Mouse (Mus musculus) CH12.LX (cell line): ENCODE data around the gene Mapkapk5. TPM values are rescaled to one million over a fixed set of nuclear protein-coding genes. Genes with fewer than 3 reads are reported as not detected.

Experiments
- DNase-seq: peaks from one replicate; pipeline ENCODE4 v3.0.0-alpha.2; 2013; ENCODE audit errors: extremely low read depth
- H3K27ac ChIP-seq: 2 replicates; pipeline ENCODE4 v1.5.1; 2012; ENCODE audit warnings: low read depth, mild to moderate bottlenecking, control low read depth, moderate library complexity; ENCODE audit not compliant: insufficient read depth
- H3K27me3 ChIP-seq: replicated peaks from 2 replicates; pipeline ENCODE3; 2012; ENCODE audit warnings: inconsistent platforms
- H3K36me3 ChIP-seq, 2 experiments: replicated peaks in 1 of 2; 2 replicates each; pipeline versions ENCODE3 to v1.6.1; 2012; ENCODE audit warnings: inconsistent platforms in 1 of 2, low read length in 1 of 2, mild to moderate bottlenecking in 1 of 2, mixed read lengths in 1 of 2, moderate library complexity in 1 of 2; ENCODE audit not compliant: control insufficient read depth in 1 of 2, insufficient read depth in 1 of 2
- H3K4me1 ChIP-seq, 2 experiments: 2 replicates each; pipeline ENCODE4 v1.6.1; 2012; ENCODE audit warnings: inconsistent platforms in 1 of 2, moderate library complexity in 1 of 2; ENCODE audit not compliant: insufficient read depth in 2 of 2, control insufficient read depth in 1 of 2
- H3K4me2 ChIP-seq: 2 replicates; pipeline ENCODE4 v1.6.1; 2012; ENCODE audit warnings: low read depth, mild to moderate bottlenecking, control low read depth; ENCODE audit not compliant: poor library complexity, insufficient read depth, severe bottlenecking
- H3K4me3 ChIP-seq, 3 experiments: fragments of 150-350 bp in 1 of 3; sonication (generic) in 1 of 3; replicated peaks in 1 of 3; 2 replicates each; pipeline versions ENCODE3 to v1.5.1; 2011 to 2012; ENCODE audit warnings: low read depth in 2 of 3, low read length in 2 of 3, mild to moderate bottlenecking in 2 of 3, moderate library complexity in 2 of 3, control low read depth in 1 of 3, improper control_type of control experiment in 1 of 3, inconsistent platforms in 1 of 3, mixed read lengths in 1 of 3; ENCODE audit not compliant: poor library complexity in 1 of 3
- H3K79me2 ChIP-seq: replicated peaks from 2 replicates; pipeline ENCODE4 v1.6.1; 2012; ENCODE audit warnings: mild to moderate bottlenecking, moderate library complexity; ENCODE audit not compliant: control insufficient read depth, poor library complexity, insufficient read depth, severe bottlenecking; ENCODE audit errors: extremely low read depth
- H3K9ac ChIP-seq: 2 replicates; pipeline ENCODE4 v1.6.1; 2012; ENCODE audit warnings: low read depth, mild to moderate bottlenecking, control low read depth, moderate library complexity; ENCODE audit not compliant: insufficient read depth
- H3K9me3 ChIP-seq: replicated peaks from 2 replicates; pipeline ENCODE3; 2012; ENCODE audit warnings: low read length, inconsistent platforms, mixed read lengths
- CHD2 ChIP-seq: IDR thresholded peaks from 2 replicates; pipeline ENCODE4 v1.6.1; 2011; ENCODE audit warnings: low read length, improper control_type of control experiment
- CTCF ChIP-seq, 2 experiments: IDR thresholded peaks in 1 of 2; conservative IDR thresholded peaks in 1 of 2; 2 replicates each; pipeline ENCODE4 v1.5.1; 2011 to 2012; ENCODE audit warnings: low read depth in 2 of 2, low read length in 2 of 2, improper control_type of control experiment in 1 of 2, inconsistent platforms in 1 of 2, mild to moderate bottlenecking in 1 of 2, moderate library complexity in 1 of 2
- E2F4 ChIP-seq: IDR thresholded peaks from 2 replicates; pipeline ENCODE4 v1.6.1; 2011; ENCODE audit warnings: low read depth, low read length, improper control_type of control experiment; ENCODE audit not compliant: insufficient replicate concordance
- ELF1 ChIP-seq: IDR thresholded peaks from 2 replicates; pipeline ENCODE4 v1.6.1; 2014; ENCODE audit warnings: low read depth, mild to moderate bottlenecking, inconsistent platforms, low read length, improper control_type of control experiment
- EP300 ChIP-seq: IDR thresholded peaks from 2 replicates; pipeline ENCODE4 v1.6.1; 2011; ENCODE audit warnings: low read length, improper control_type of control experiment
- ETS1 ChIP-seq: conservative IDR thresholded peaks from 2 replicates; pipeline ENCODE4 v1.6.1; 2012; ENCODE audit warnings: low read depth, mild to moderate bottlenecking, inconsistent platforms, low read length, improper control_type of control experiment, moderate library complexity
- GABPA ChIP-seq: IDR thresholded peaks from 2 replicates; pipeline ENCODE4 v1.6.1; 2012; ENCODE audit warnings: low read depth, low read length, improper control_type of control experiment, inconsistent platforms; ENCODE audit not compliant: insufficient replicate concordance
- IRF4 ChIP-seq: IDR thresholded peaks from 2 replicates; pipeline ENCODE4 v1.6.1; 2014; ENCODE audit warnings: low read depth, mild to moderate bottlenecking, inconsistent platforms, low read length, improper control_type of control experiment
- KAT2A ChIP-seq: IDR thresholded peaks from 2 replicates; pipeline ENCODE4 v1.6.1; 2012; ENCODE audit warnings: low read length, improper control_type of control experiment, inconsistent platforms; ENCODE audit not compliant: insufficient replicate concordance
- MAFK ChIP-seq: IDR thresholded peaks from 2 replicates; pipeline ENCODE4 v1.6.1; 2011; ENCODE audit warnings: low read length, improper control_type of control experiment; ENCODE audit not compliant: insufficient replicate concordance
- MAZ ChIP-seq: IDR thresholded peaks from 2 replicates; pipeline ENCODE4 v1.6.1; 2012; ENCODE audit warnings: low read depth, mild to moderate bottlenecking, inconsistent platforms, low read length, improper control_type of control experiment, moderate library complexity
- NELFE ChIP-seq: IDR thresholded peaks from 2 replicates; pipeline ENCODE4 v1.6.1; 2011; ENCODE audit warnings: low read depth, low read length, improper control_type of control experiment
- NRF1 ChIP-seq: IDR thresholded peaks from 2 replicates; pipeline ENCODE4 v1.6.1; 2014; ENCODE audit warnings: low read depth, mild to moderate bottlenecking, inconsistent platforms, low read length, improper control_type of control experiment, moderate library complexity
- PAX5 ChIP-seq: IDR thresholded peaks from 2 replicates; pipeline ENCODE4 v1.6.1; 2012; ENCODE audit warnings: low read length, inconsistent platforms, mixed read lengths
- POLR2A ChIP-seq: IDR thresholded peaks from 2 replicates; pipeline ENCODE4 v1.6.1; 2011; ENCODE audit warnings: low read depth, mild to moderate bottlenecking, improper control_type of control experiment, low read length
- POLR2AphosphoS2 ChIP-seq: IDR thresholded peaks from 2 replicates; pipeline ENCODE4 v1.6.1; 2011; ENCODE audit warnings: low read depth, low read length, improper control_type of control experiment
- RAD21 ChIP-seq: IDR thresholded peaks from 2 replicates; pipeline ENCODE4 v1.6.1; 2011; ENCODE audit warnings: low read depth, mild to moderate bottlenecking, low read length, improper control_type of control experiment, moderate library complexity
- SIN3A ChIP-seq: IDR thresholded peaks from 2 replicates; pipeline ENCODE4 v1.6.1; 2012; ENCODE audit warnings: low read length, improper control_type of control experiment, inconsistent platforms
- SMC3 ChIP-seq: IDR thresholded peaks from 2 replicates; pipeline ENCODE4 v1.6.1; 2011; ENCODE audit warnings: low read depth, low read length, improper control_type of control experiment
- TBP ChIP-seq: conservative IDR thresholded peaks from 2 replicates; pipeline ENCODE4 v1.6.1; 2011; ENCODE audit warnings: low read depth, low read length, improper control_type of control experiment
- TCF12 ChIP-seq: IDR thresholded peaks from 2 replicates; pipeline ENCODE4 v1.6.1; 2014; ENCODE audit warnings: low read depth, mild to moderate bottlenecking, inconsistent platforms, low read length, improper control_type of control experiment
- USF1 ChIP-seq: IDR thresholded peaks from 2 replicates; pipeline ENCODE4 v1.6.1; 2014; ENCODE audit warnings: low read depth, mild to moderate bottlenecking, inconsistent platforms, low read length, improper control_type of control experiment
- USF2 ChIP-seq: conservative IDR thresholded peaks from 2 replicates; pipeline ENCODE4 v1.6.1; 2011; ENCODE audit warnings: low read depth, low read length, improper control_type of control experiment
- ZC3H11A ChIP-seq: IDR thresholded peaks from 2 replicates; pipeline ENCODE4 v1.6.1; 2012; ENCODE audit warnings: low read depth, mild to moderate bottlenecking, inconsistent platforms, low read length, improper control_type of control experiment
- ZKSCAN1 ChIP-seq: IDR thresholded peaks from 2 replicates; pipeline ENCODE4 v1.6.1; 2012; ENCODE audit warnings: low read depth, inconsistent platforms, low read length, improper control_type of control experiment, borderline replicate concordance
- ZMIZ1 ChIP-seq: IDR thresholded peaks from 2 replicates; pipeline ENCODE4 v1.6.1; 2012; ENCODE audit warnings: low read depth, mild to moderate bottlenecking, inconsistent platforms, low read length, improper control_type of control experiment
- ZNF384 ChIP-seq: IDR thresholded peaks from 2 replicates; pipeline ENCODE4 v1.6.1; 2012; ENCODE audit warnings: low read depth, low read length, improper control_type of control experiment, inconsistent platforms
- dilution Hi-C: fragments of 300-500 bp; cut with MboI; formaldehyde crosslinking; loops from 2 replicates; pipeline ENCODE4 v1.14.3; 2020; ENCODE audit warnings: low sequenced_read_pairs; ENCODE audit not compliant: extremely low pct_unique_long_range_greater_than_20kb, extremely low pct_ligation_motif_present
- in situ Hi-C: fragments of 300-500 bp; cut with MboI; formaldehyde crosslinking; loops from 3 replicates; pipeline ENCODE4 v1.14.3; 2019; ENCODE audit warnings: low sequenced_read_pairs, low pct_ligation_motif_present, low pct_unique_long_range_greater_than_20kb, mixed read lengths
- polyA plus RNA-seq: library from polyadenylated mRNA; unstranded; fragments of >175 nt; gene quantifications from 2 replicates; pipeline ENCODE4 v1.2.1, GENCODE M21; 2012; ENCODE audit warnings: low read depth; ENCODE audit not compliant: insufficient read length
- total RNA-seq, 2 experiments: library from RNA; depleted of rRNA; stranded (reverse); fragments of 300-350 nt in 1 of 2; fragments of >200 nt in 1 of 2; gene quantifications; 2 replicates each; pipeline ENCODE4 v1.2.3; 2012 to 2014

Gene Mapkapk5
- total and polyA plus RNA-seq, 3 experiments: 48.3 to 84.8 (median 82.9) TPM

GRCm38 (mm10) chr5:121547084-121547483 is 1.4 kb upstream of the Mapkapk5 start:
- no peak overlapping the region for H3K4me3 ChIP-seq
- dilution Hi-C loops: no loop called here
- no peak for DNase-seq
- no peak overlapping the region for H3K9ac ChIP-seq
- H3K36me3 ChIP-seq: peaks cover 0 to 19% of the 10 kb centered on the region in 2 experiments
- peaks cover 30% of the 10 kb centered on the region for H3K79me2 ChIP-seq
- no peaks in the 10 kb centered on the region for H3K27me3 ChIP-seq
- no peak overlapping the region for H3K4me2 ChIP-seq
- TF ChIP-seq IRF4 (no peak), MAZ (no peak), ELF1 (no peak), ETS1 (no peak), USF1 (no peak), ZKSCAN1 (no peak), PAX5 (no peak), EP300 (no peak), KAT2A (no peak), GABPA (no peak), USF2 (no peak), SMC3 (no peak), ZC3H11A (no peak), ZMIZ1 (no peak), SIN3A (no peak), NELFE (no peak), POLR2A (no peak), E2F4 (no peak)
- peaks cover 0 to 33% of the 10 kb centered on the region in 2 experiments; a peak in 2 of 4 replicates for H3K4me1 ChIP-seq
- in situ Hi-C loops: no loop called here
- H3K27ac ChIP-seq: no peak overlapping the region
- H3K9me3 ChIP-seq: no peaks in the 10 kb centered on the region

- Histone ChIP-seq H3K36me3 (peaks cover 0 to 19% of the 10 kb centered on the region in 2 experiments), H3K4me2 (peak overlapping the region; percentile 26), H3K27me3 (no peaks in the 10 kb centered on the region), H3K9ac (peak overlapping the region; percentile 45), H3K4me3 (peak overlapping the region; percentile 76 to 100 (median 96)), H3K79me2 (peaks cover 31% of the 10 kb centered on the region), H3K27ac (no peak overlapping the region), H3K4me1 (peaks cover 0 to 34% of the 10 kb centered on the region in 2 experiments; a peak in 2 of 4 replicates), H3K9me3 (no peaks in the 10 kb centered on the region)
- peak; percentile 65 for DNase-seq
- dilution Hi-C loops: no loop called here
- in situ Hi-C loops: no loop called here
- peak; percentile 69 for TF ChIP-seq SMC3
- no peak for TF ChIP-seq ZNF384
- TF ChIP-seq CHD2: no peak
- TF ChIP-seq RAD21: peak; percentile 51
- TF ChIP-seq CTCF (conservative IDR thresholded peaks at IDR 0.05 in 1 of 2, IDR thresholded peaks at IDR 0.05 in 1 of 2; ENCODE audit: low read depth in 2 of 2, low read length in 2 of 2): peak in 1 of 2 experiments; percentile 78; a peak in 2 of 4 replicates
- no peak for TF ChIP-seq POLR2AphosphoS2
- TF ChIP-seq TCF12: no peak
- TF ChIP-seq USF2: no peak
- TF ChIP-seq ZMIZ1: no peak
- no peak for TF ChIP-seq MAZ
- no peak for TF ChIP-seq MAFK
- no peak for TF ChIP-seq NRF1
- no peak for TF ChIP-seq ZC3H11A
- TF ChIP-seq TBP: no peak
Measured at GRCm38 (mm10) chr5:121546530-121546895, 808 bp upstream of the Mapkapk5 start.
